Mouse (Mus musculus) embryonic facial prominence, embryonic 11.5 days (tissue): ENCODE measurements around the gene Dand5. TPM values are rescaled to one million over a fixed set of nuclear protein-coding genes. Genes with fewer than 3 reads are reported as not detected.

ENCODE experiments used
- ATAC-seq: fragments of 200-750 bp; cut with Nextera tagmentation; replicated peaks from 2 replicates; pipeline ENCODE4 v1.8.0; 2017; ENCODE audit warnings: low read depth; ENCODE audit not compliant: insufficient number of reproducible peaks, low FRiP score, low TSS enrichment
- DNase-seq: peaks from one replicate; pipeline ENCODE4 v3.0.0-alpha.2; 2015; ENCODE audit warnings: low spot score
- H3K27ac ChIP-seq: fragments of 300-500 bp; sonication (generic); replicated peaks from 2 replicates; pipeline ENCODE4 v1.5.1; 2014; ENCODE audit warnings: mild to moderate bottlenecking, low read depth, low read length, control low read depth
- H3K27me3 ChIP-seq: fragments of 300-500 bp; sonication (generic); 2 replicates; pipeline ENCODE4 v1.6.1; 2014; ENCODE audit warnings: mild to moderate bottlenecking, low read length, moderate library complexity, mixed read lengths; ENCODE audit not compliant: control insufficient read depth, insufficient read depth
- H3K36me3 ChIP-seq: fragments of 300-500 bp; sonication (generic); replicated peaks from 2 replicates; pipeline ENCODE4 v1.6.1; 2014; ENCODE audit warnings: low read depth, mild to moderate bottlenecking, low read length, moderate library complexity, mixed read lengths; ENCODE audit not compliant: control insufficient read depth, insufficient read depth
- H3K4me1 ChIP-seq: fragments of 300-500 bp; sonication (generic); 2 replicates; pipeline ENCODE4 v1.6.1; 2014; ENCODE audit warnings: low read length, mixed read lengths; ENCODE audit not compliant: control insufficient read depth, insufficient read depth
- H3K4me2 ChIP-seq: fragments of 300-500 bp; sonication (generic); 2 replicates; pipeline ENCODE4 v1.6.1; 2014; ENCODE audit warnings: low read depth, mild to moderate bottlenecking, control low read depth, low read length, moderate library complexity
- H3K4me3 ChIP-seq: fragments of 300-500 bp; sonication (generic); 2 replicates; pipeline ENCODE4 v1.5.1; 2014; ENCODE audit warnings: low read depth, low read length, control low read depth
- H3K9ac ChIP-seq: fragments of 300-500 bp; sonication (generic); replicated peaks from 2 replicates; pipeline ENCODE4 v1.6.1; 2014; ENCODE audit warnings: mild to moderate bottlenecking, control low read depth, low read length
- H3K9me3 ChIP-seq: fragments of 300-500 bp; sonication (generic); replicated peaks from 2 replicates; pipeline ENCODE4 v1.6.1; 2016; ENCODE audit warnings: mild to moderate bottlenecking, low read length, inconsistent platforms, mixed read lengths; ENCODE audit not compliant: control insufficient read depth
- WGBS: fragments of 180-500 bp; shearing (Covaris S2); extraction: QIAGEN DNeasy Blood & Tissue Kit; methylation state at CpG from one replicate; pipeline ENCODE4 v1.1.7; 2014; 5-methylcytosine and 5-hydroxymethylcytosine counted together
- polyA plus RNA-seq: library from polyadenylated mRNA; unstranded; fragments of >200 nt; fragmentation: Nextera tagmentation; extraction: Ambion mirVana; gene quantifications from 2 replicates; pipeline ENCODE4 v1.2.1, GENCODE M21; 2014

Dand5 gene
- polyA plus RNA-seq, 1 experiment from 2014 or later, result 3.6 TPM

DNA sequence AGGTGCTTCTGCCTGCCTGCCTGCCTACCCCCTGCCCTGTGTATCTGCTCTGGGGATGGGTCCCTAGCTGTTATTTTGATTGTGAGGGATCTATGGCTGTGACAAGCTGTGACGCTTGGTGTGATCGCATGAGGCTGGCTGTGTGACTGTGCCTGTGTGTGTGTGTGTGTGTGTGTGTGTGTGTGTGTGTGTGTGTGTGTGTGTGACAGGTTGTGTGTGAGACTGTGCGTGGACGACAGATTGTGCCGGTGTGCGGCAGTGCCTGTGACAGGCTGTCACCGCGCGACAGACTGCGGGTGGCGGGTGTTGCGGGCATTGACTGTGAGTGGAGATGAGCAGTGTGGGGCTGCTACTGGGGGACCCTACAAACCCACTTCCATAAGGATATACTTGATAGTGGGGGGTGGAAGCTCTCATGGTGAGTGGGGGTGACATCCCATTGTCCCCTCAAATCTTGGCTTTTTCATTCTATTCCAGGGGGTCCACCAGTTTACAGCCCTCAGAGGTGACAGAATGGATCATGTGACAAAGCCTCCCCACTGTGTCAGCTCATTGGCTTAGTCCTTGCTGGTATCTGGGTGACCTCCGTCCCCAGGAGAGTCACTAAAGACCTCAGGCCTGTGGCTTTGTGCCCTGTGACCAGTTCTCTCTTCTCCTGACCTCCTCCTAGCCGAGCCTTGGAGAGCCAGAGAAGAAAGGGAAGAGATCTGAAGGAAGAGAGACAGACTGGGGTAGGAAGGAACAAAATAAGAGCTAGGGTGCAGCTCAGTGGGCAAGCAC, 34.9 kb downstream of the Dand5 start:
- Histone ChIP-seq H3K36me3 (no peaks in the 10 kb centered on the region), H3K9me3 (no peaks in the 10 kb centered on the region), H3K4me2 (no peak overlapping the region), H3K27me3 (peaks cover 89% of the 10 kb centered on the region), H3K27ac (no peak overlapping the region), H3K4me1 (no peaks in the 10 kb centered on the region), H3K9ac (no peak overlapping the region), H3K4me3 (no peak overlapping the region)
- DNase-seq, result no peak
- WGBS, result 2% methylated on average over 14 of the region's 14 CpGs
- no peak for ATAC-seq

DNA sequence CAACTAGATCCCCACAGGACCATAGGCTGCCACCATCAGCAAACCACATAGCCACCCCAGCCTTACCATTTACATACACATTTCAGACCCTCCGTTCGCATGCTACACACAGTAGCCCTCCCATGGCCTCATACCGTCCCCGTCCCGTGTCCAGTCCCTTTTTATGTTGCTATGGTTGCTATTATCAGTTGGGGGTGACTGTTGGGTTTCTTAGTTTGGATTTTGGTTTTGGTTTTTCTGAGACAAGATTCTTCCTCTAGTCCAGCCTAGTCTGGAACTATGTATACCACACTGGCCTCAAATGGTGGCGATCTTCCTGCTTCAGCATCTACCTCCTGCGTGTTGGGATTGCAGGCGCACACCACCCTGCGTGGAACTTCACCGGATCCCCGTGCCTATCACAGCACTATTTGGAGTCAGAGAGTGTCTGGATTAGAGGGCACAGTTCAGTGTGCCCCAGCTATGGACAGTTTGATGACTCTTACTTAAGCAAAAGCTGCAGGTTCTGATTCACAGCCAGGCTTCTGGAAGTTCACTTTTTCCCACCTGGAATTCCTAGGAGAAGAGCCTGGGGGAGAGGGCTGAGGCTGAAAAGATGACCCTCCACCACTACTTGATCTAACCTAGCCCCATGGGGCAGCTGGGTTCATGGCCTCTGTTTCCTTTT, 35.7 kb downstream of the Dand5 start:
- Histone ChIP-seq H3K4me3 (no peak overlapping the region), H3K36me3 (no peaks in the 10 kb centered on the region), H3K9me3 (no peaks in the 10 kb centered on the region), H3K4me2 (no peak overlapping the region), H3K9ac (no peak overlapping the region), H3K4me1 (no peaks in the 10 kb centered on the region), H3K27me3 (peaks cover 89% of the 10 kb centered on the region), H3K27ac (no peak overlapping the region)
- ATAC-seq (no peak), DNase-seq (no peak)
- 3% methylated on average over 11 of the region's 11 CpGs for WGBS

GRCm38 (mm10) chr8:84785756-84786677, 36.6 kb downstream of the Dand5 start:
- no peak overlapping the region for H3K4me2 ChIP-seq

DNA sequence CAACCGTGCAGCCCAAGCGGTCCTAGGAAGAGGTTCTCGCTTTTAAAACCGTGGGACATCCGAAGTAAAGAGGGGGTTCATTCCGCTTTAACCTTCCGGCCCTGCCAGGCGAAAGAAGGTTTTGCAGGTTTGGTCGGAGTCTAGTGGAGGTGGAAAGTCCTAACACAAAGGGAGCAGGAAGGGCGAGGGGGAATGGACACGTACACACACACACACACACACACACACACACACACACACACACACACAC, 37.2 kb downstream of the Dand5 start:
- H3K4me1 ChIP-seq, result peaks cover 2% of the 10 kb centered on the region
- no peak overlapping the region for H3K4me2 ChIP-seq
- no peak overlapping the region for H3K4me3 ChIP-seq
- peaks cover 87% of the 10 kb centered on the region for H3K27me3 ChIP-seq
- no peak overlapping the region for H3K27ac ChIP-seq
- ATAC-seq, result no peak
- no peaks in the 10 kb centered on the region for H3K36me3 ChIP-seq
- no peaks in the 10 kb centered on the region for H3K9me3 ChIP-seq
- WGBS, result under 1% methylated on average over 11 of the region's 11 CpGs
- no peak for DNase-seq
- H3K9ac ChIP-seq, result no peak overlapping the region

More at GRCm38 (mm10) chr8:84785756-84786677, 36.6 kb downstream of the Dand5 start:
- ATAC-seq (no peak), DNase-seq (no peak)
- H3K27me3 ChIP-seq, result peaks cover 89% of the 10 kb centered on the region
- no peak overlapping the region for H3K4me3 ChIP-seq
- no peak overlapping the region for H3K27ac ChIP-seq
- H3K9me3 ChIP-seq, result no peaks in the 10 kb centered on the region
- no peaks in the 10 kb centered on the region for H3K36me3 ChIP-seq
- H3K4me1 ChIP-seq, result peaks cover 2% of the 10 kb centered on the region
- H3K9ac ChIP-seq, result no peak overlapping the region
- WGBS, result under 1% methylated on average over 38 of the region's 38 CpGs

GRCm38 (mm10) chr8:84784681-84785505, 37.7 kb downstream of the Dand5 start:
- H3K27me3 ChIP-seq, result peaks cover 82% of the 10 kb centered on the region
- no peak overlapping the region for H3K4me2 ChIP-seq
- DNase-seq, result no peak
- no peak overlapping the region for H3K27ac ChIP-seq
- H3K9me3 ChIP-seq, result no peaks in the 10 kb centered on the region
- no peak overlapping the region for H3K4me3 ChIP-seq
- ATAC-seq, result no peak
- under 1% methylated on average over 48 of the region's 48 CpGs for WGBS
- H3K4me1 ChIP-seq, result peaks cover 2% of the 10 kb centered on the region
- H3K36me3 ChIP-seq, result no peaks in the 10 kb centered on the region
- H3K9ac ChIP-seq, result no peak overlapping the region

GRCm38 (mm10) chr8:84783919-84784581, 38.6 kb downstream of the Dand5 start:
- H3K27me3 ChIP-seq, result peaks cover 82% of the 10 kb centered on the region
- no peaks in the 10 kb centered on the region for H3K36me3 ChIP-seq
- ATAC-seq, result no peak
- H3K4me3 ChIP-seq, result no peak overlapping the region
- WGBS, result under 1% methylated on average over 33 of the region's 33 CpGs
- no peak for DNase-seq
- H3K4me1 ChIP-seq, result peaks cover 2% of the 10 kb centered on the region
- H3K9ac ChIP-seq, result no peak overlapping the region
- no peak overlapping the region for H3K27ac ChIP-seq
- H3K9me3 ChIP-seq, result no peaks in the 10 kb centered on the region
- H3K4me2 ChIP-seq, result no peak overlapping the region; the same call in 1 of the 2 replicates

DNA sequence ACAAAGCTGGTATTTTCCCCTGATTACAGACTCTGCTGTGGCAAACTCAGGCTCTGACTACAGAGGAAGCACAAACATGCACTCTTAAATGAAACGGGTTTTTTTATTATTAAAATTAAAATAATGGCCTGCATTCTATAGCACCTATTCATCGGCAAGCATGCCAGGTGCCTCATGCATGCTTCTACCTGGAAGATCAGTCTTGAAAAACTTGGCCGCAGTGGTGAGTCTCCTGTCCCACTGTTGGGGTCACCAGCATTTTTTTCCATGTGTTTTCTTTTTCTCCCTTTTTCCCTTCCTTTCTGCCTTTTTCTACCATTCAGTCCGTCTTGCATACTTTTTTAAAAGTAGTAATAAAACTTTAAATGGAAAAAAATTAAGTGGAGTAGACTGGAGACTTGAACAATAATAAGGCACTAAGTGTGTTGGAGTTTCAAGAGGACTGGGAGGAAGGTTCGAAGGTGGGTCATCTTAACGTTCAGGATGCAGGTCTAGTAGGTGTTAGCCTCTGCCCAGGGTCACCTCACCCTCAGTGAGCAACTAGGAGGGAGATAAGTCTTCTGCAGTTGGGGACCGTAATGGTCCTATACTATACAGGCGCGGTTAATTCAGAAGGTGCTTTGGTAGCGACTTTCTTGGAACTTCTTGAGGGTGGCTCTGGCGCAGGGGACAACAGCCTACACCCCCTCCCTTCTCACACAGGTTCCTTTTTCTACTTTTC, 39.3 kb downstream of the Dand5 start:
- Histone ChIP-seq H3K27me3 (peaks cover 83% of the 10 kb centered on the region), H3K4me2 (no peak overlapping the region), H3K36me3 (no peaks in the 10 kb centered on the region), H3K9ac (no peak overlapping the region), H3K4me1 (peaks cover 2% of the 10 kb centered on the region), H3K4me3 (no peak overlapping the region), H3K27ac (no peak overlapping the region), H3K9me3 (no peaks in the 10 kb centered on the region)
- 3% methylated on average over 11 of the region's 11 CpGs for WGBS
- ATAC-seq, result no peak
- no peak for DNase-seq
